Mouse (Mus musculus): ENCODE results near the gene Pptc7.

DNA sequence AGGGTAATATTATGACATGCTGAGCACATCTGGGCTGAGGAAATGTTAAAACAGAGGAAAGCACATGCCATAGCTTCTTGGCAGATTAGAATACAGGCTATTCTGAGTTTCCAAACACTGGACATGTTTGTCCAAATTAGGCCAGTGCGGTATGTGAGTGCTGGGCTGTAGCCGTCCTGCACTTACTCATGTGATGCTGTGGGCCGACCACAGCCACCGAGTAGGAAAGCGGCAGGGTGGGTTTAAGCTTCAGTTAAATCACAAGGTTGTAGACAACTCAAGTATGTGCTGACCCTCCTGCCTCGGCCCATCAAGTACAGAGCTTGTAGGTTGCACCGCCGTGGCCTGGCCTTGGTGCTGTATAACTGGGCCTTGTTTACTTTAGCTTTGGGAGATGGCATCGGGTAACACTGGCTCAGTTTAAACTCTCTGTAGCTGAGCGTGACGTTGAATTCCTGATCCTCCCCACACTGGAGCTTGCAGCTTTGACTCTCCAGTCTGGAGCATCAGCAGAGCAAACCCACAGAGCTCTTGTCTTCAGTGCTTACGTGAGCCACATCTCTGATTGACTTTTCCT lies 36.1 kb downstream of the Pptc7 start:
- no peak for TF ChIP-seq CTCF (conservative IDR thresholded peaks at IDR 0.05; ENCODE audit: low read length)
- no peak for TF ChIP-seq POU5F1 (IDR thresholded peaks at IDR 0.05; ENCODE audit: borderline replicate concordance, low read length)
